In the genomic region with DNA sequence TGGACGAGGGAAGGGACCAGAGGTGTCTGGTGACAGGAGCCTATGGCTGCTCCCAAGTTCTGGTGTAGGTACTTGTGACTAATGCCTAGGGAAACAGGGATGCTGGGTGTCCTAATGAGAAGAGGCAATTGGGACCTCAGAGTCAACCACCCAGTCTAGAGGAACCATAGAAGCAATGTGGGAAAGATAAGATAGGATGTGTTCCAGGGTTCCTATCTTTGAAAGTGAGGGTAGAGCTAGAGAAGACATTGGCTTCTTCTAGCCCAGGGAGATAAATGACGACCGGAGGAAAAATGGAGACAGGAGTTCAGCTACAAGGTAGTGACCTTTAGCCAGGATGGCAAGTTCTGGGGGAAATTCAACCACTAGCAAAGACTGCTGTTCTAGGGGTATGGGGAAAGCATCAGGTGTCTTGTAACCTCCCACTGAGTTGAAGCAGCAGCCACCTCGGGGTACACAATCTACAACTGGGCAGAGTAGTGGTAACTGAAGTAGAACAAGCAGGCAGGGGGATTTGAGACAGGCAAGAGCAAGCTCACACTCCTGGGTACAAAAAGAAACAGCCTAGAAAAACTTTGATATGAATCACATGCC, we compare ENCODE assay signal across 20 mouse cellular contexts. TPM values are rescaled to one million over a fixed set of nuclear protein-coding genes. Genes with fewer than 3 reads are reported as not detected.
DNase-seq lines count a peak whose midpoint lies in the region; ATAC-seq and TF ChIP-seq lines count a peak whose summit lies in the region.
"Had no signal": no experiment of that assay in that cellular context is flagged by ENCODE, and none has a peak within 500 bp of the region (broad histone marks: within the 10 kb centered on the region; RNA-seq: fewer than 3 reads in every experiment).

No protein-coding gene starts in this region.

- H3K4me2 ChIP-seq in heart, embryonic 13.5 days, result peak overlapping the region; percentile 65
- peak overlapping the region; percentile 70 for H3K4me2 ChIP-seq in heart, postnatal 0 days (ENCODE audit: low read depth, low read length)
- no peak overlapping the region for H3K4me2 ChIP-seq in hindbrain, embryonic 13.5 days
- no peak overlapping the region for H3K4me2 ChIP-seq in neural tube, embryonic 15.5 days
- H3K4me2 ChIP-seq: embryonic facial prominence, embryonic 13.5 days; hindbrain, embryonic 14.5 days; lung, embryonic 15.5 days had no signal

- peak; percentile 26 to 67; a peak in 3 of 4 replicates for TF ChIP-seq EP300 in MEL (IDR thresholded peaks at IDR 0.05; ENCODE audit: low read depth in 1 of 2, low read length in 2 of 2)
- no peak for TF ChIP-seq EP300 in heart, postnatal 0 days (IDR thresholded peaks at IDR 0.05; ENCODE audit: low read depth)

- H3K4me3 ChIP-seq in heart, embryonic 13.5 days, result peak overlapping the region; percentile 58
- no peak overlapping the region for H3K4me3 ChIP-seq in MEL (ENCODE audit: control insufficient read depth in 1 of 2, insufficient read depth in 1 of 2, low read depth in 2 of 2, low read length in 2 of 2)
- peak overlapping the region; percentile 69 for H3K4me3 ChIP-seq in heart, postnatal 0 days (ENCODE audit: low read depth, low read length)
- no peak overlapping the region for H3K4me3 ChIP-seq in hindbrain, embryonic 13.5 days
- H3K4me3 ChIP-seq in neural tube, embryonic 15.5 days (replicated peaks), result no peak overlapping the region
- H3K4me3 ChIP-seq: embryonic facial prominence, embryonic 13.5 days; lung, embryonic 15.5 days had no signal

- TF ChIP-seq RAD21 in MEL (IDR thresholded peaks at IDR 0.05; ENCODE audit: low read depth, low read length), result no peak

- H3K27me3 ChIP-seq in heart, embryonic 13.5 days (replicated peaks), result no peaks in the 10 kb centered on the region
- no peaks in the 10 kb centered on the region for H3K27me3 ChIP-seq in MEL (ENCODE audit: control insufficient read depth in 1 of 2, insufficient read depth in 2 of 2, low read length in 2 of 2)
- H3K27me3 ChIP-seq in heart, postnatal 0 days (ENCODE audit: control insufficient read depth, insufficient read depth, low read length), result no peaks in the 10 kb centered on the region
- H3K27me3 ChIP-seq in hindbrain, embryonic 13.5 days, result no peaks in the 10 kb centered on the region
- H3K27me3 ChIP-seq in neural tube, embryonic 15.5 days (replicated peaks), result no peaks in the 10 kb centered on the region
- H3K27me3 ChIP-seq: embryonic facial prominence, embryonic 13.5 days; lung, embryonic 15.5 days; Patski had no signal

- H3K79me2 ChIP-seq in MEL (ENCODE audit: control insufficient read depth, insufficient read depth, low read length, poor library complexity), result no peaks in the 10 kb centered on the region

- H3K36me3 ChIP-seq in heart, embryonic 13.5 days, result peaks cover 4% of the 10 kb centered on the region; the same call in 1 of the 2 replicates
- peaks cover 0 to 11% of the 10 kb centered on the region in 2 experiments; a peak in 2 of 4 replicates for H3K36me3 ChIP-seq in MEL (ENCODE audit: control insufficient read depth in 1 of 2, insufficient read depth in 2 of 2, low read length in 2 of 2)
- no peaks in the 10 kb centered on the region for H3K36me3 ChIP-seq in heart, postnatal 0 days (replicated peaks; ENCODE audit: control insufficient read depth, insufficient read depth, low read length)
- no peaks in the 10 kb centered on the region for H3K36me3 ChIP-seq in hindbrain, embryonic 13.5 days
- H3K36me3 ChIP-seq in neural tube, embryonic 15.5 days, result no peaks in the 10 kb centered on the region
- H3K36me3 ChIP-seq: embryonic facial prominence, embryonic 13.5 days; lung, embryonic 15.5 days had no signal

- peaks cover 64% of the 10 kb centered on the region for H3K4me1 ChIP-seq in heart, embryonic 13.5 days
- H3K4me1 ChIP-seq in MEL (ENCODE audit: control insufficient read depth in 1 of 2, insufficient read depth in 2 of 2, low read length in 2 of 2), result peaks cover 0 to 18% of the 10 kb centered on the region in 2 experiments; a peak in 2 of 4 replicates
- H3K4me1 ChIP-seq in heart, postnatal 0 days (ENCODE audit: control insufficient read depth, insufficient read depth), result peaks cover 6% of the 10 kb centered on the region; the same call in 1 of the 2 replicates
- peaks cover 17% of the 10 kb centered on the region for H3K4me1 ChIP-seq in hindbrain, embryonic 13.5 days (replicated peaks)
- peaks cover 6% of the 10 kb centered on the region; the same call in 1 of the 2 replicates for H3K4me1 ChIP-seq in neural tube, embryonic 15.5 days
- H3K4me1 ChIP-seq: lung, embryonic 15.5 days had no signal

- DNase-seq in heart, adult 8-10 months (ENCODE audit: low spot score), result no peak
- DNase-seq in A20 (ENCODE audit: low read depth, low spot score) (peak; percentile 35), MEL (ENCODE audit: low read depth, low spot score) (peak; percentile 48)
- no peak for DNase-seq in heart, postnatal 0 days (ENCODE audit: low spot score)
- DNase-seq in kidney, adult 8-10 months, result no peak
- DNase-seq: adrenal gland, adult 8-10 months; cerebellum, adult 9-11 months; left cerebral cortex, postnatal 4 days; midbrain, embryonic 14.5 days; right cerebral cortex, postnatal 14 days had no signal

- no peak for TF ChIP-seq CTCF in MEL (IDR thresholded peaks at IDR 0.05 in 2 of 3, conservative IDR thresholded peaks at IDR 0.05 in 1 of 3; ENCODE audit: control insufficient read depth in 1 of 3, insufficient read depth in 1 of 3, low read depth in 2 of 3, low read length in 3 of 3, poor library complexity in 1 of 3, severe bottlenecking in 1 of 3)
- TF ChIP-seq CTCF in heart, postnatal 0 days (IDR thresholded peaks at IDR 0.05; ENCODE audit: low read depth), result no peak

- no peaks in the 10 kb centered on the region for H3K9me3 ChIP-seq in heart, embryonic 13.5 days
- H3K9me3 ChIP-seq in MEL (replicated peaks; ENCODE audit: insufficient read depth, low read length), result no peaks in the 10 kb centered on the region
- no peaks in the 10 kb centered on the region for H3K9me3 ChIP-seq in heart, postnatal 0 days (replicated peaks; ENCODE audit: control insufficient read depth, low read length)
- no peaks in the 10 kb centered on the region for H3K9me3 ChIP-seq in hindbrain, embryonic 13.5 days
- H3K9me3 ChIP-seq in neural tube, embryonic 15.5 days (replicated peaks), result no peaks in the 10 kb centered on the region
- H3K9me3 ChIP-seq: embryonic facial prominence, embryonic 13.5 days; lung, embryonic 15.5 days had no signal

- ATAC-seq in heart, embryonic 13.5 days (ENCODE audit: extremely low read depth, insufficient number of reproducible peaks, low FRiP score, low TSS enrichment), result no peak
- ATAC-seq in heart, postnatal 0 days (ENCODE audit: insufficient read depth, low read depth), result no peak
- no peak for ATAC-seq in hindbrain, embryonic 13.5 days (ENCODE audit: low FRiP score)
- no peak for ATAC-seq in neural tube, embryonic 15.5 days (ENCODE audit: low FRiP score)
- ATAC-seq: forebrain, embryonic 16.5 days; Patski had no signal

- 26% methylated on average over 4 of the region's 4 CpGs for WGBS in heart, embryonic 13.5 days
- 29% methylated on average over 4 of the region's 4 CpGs for WGBS in heart, postnatal 0 days
- 80% methylated on average over 4 of the region's 4 CpGs for WGBS in hindbrain, embryonic 13.5 days
- WGBS in neural tube, embryonic 15.5 days, result 82% methylated on average over 4 of the region's 4 CpGs

- H3K9ac ChIP-seq in heart, embryonic 13.5 days, result peak overlapping the region; percentile 87
- no peak overlapping the region for H3K9ac ChIP-seq in MEL (ENCODE audit: control insufficient read depth, low read depth, low read length, poor library complexity, severe bottlenecking)
- H3K9ac ChIP-seq in heart, postnatal 0 days (replicated peaks; ENCODE audit: low read depth, low read length), result peak overlapping the region; percentile 92
- no peak overlapping the region for H3K9ac ChIP-seq in hindbrain, embryonic 13.5 days
- no peak overlapping the region for H3K9ac ChIP-seq in neural tube, embryonic 15.5 days (replicated peaks)
- H3K9ac ChIP-seq: embryonic facial prominence, embryonic 13.5 days; hindbrain, embryonic 14.5 days; liver, embryonic 14.5 days; lung, embryonic 15.5 days had no signal

- H3K27ac ChIP-seq in heart, embryonic 13.5 days (replicated peaks), result peak overlapping the region; percentile 97
- H3K27ac ChIP-seq in MEL (ENCODE audit: control insufficient read depth, low read depth, low read length), result no peak overlapping the region
- H3K27ac ChIP-seq in heart, postnatal 0 days (ENCODE audit: low read depth), result peak overlapping the region; percentile 99
- H3K27ac ChIP-seq in hindbrain, embryonic 13.5 days, result no peak overlapping the region
- no peak overlapping the region for H3K27ac ChIP-seq in neural tube, embryonic 15.5 days (replicated peaks)
- H3K27ac ChIP-seq: embryonic facial prominence, embryonic 13.5 days; hindbrain, embryonic 14.5 days; liver, embryonic 14.5 days; macrophage had no signal

- TF ChIP-seq POLR2A in MEL (IDR thresholded peaks at IDR 0.05; ENCODE audit: control insufficient read depth in 1 of 2, insufficient read depth in 1 of 2, low read depth in 1 of 2, low read length in 2 of 2, poor library complexity in 1 of 2), result no peak

TF ChIP-seq in MEL, 35 proteins besides CTCF, POLR2A, EP300 and RAD21 (continues in another document):
- TF ChIP-seq GATA1 (IDR thresholded peaks at IDR 0.05; ENCODE audit: low read depth, low read length), result peak; percentile 77

RNA-seq across cellular contexts. Expression of gene Srl, which starts 20.4 kb away (rescaled TPM):
- 177 and 181 TPM in 2 replicates for polyA plus RNA-seq in heart, embryonic 13.5 days (2015; fragmentation: Nextera tagmentation; extraction: Ambion mirVana)
- total RNA-seq in heart, adult 8-10 months (2022), result 100 to 1,000 TPM; 705 to 904 (median 868) TPM
- total RNA-seq in MEL (2012; rRNA removed), result 14.6 and 18.8 TPM in 2 replicates
- 10 to 100 TPM in 1 of 2 experiments, not detected in 1; 15.3 TPM for polyA plus RNA-seq in MEL (2012; ENCODE audit: insufficient read depth in 1 of 2, insufficient read length in 2 of 2, low read depth in 1 of 2, low replicate concordance in 2 of 2, missing spikeins in 1 of 2)
- total RNA-seq in heart, postnatal 0 days (2014; rRNA removed; ENCODE audit: low replicate concordance), result 910 and 974 TPM in 2 replicates
- 346 and 419 TPM in 2 replicates for polyA plus RNA-seq in heart, postnatal 0 days (2015; fragmentation: Nextera tagmentation; extraction: Ambion mirVana)
- polyA plus RNA-seq in hindbrain, embryonic 13.5 days (2015; fragmentation: Nextera tagmentation; extraction: Ambion mirVana), result 24.6 and 27.0 TPM in 2 replicates
- 22.4 and 26.3 TPM in 2 replicates for polyA plus RNA-seq in neural tube, embryonic 15.5 days (2015; fragmentation: Nextera tagmentation; extraction: Ambion mirVana)

RNA-seq across cellular contexts. Expression of gene Tfap4, which starts 38.5 kb away (rescaled TPM):
- polyA plus RNA-seq in heart, embryonic 13.5 days (2015; fragmentation: Nextera tagmentation; extraction: Ambion mirVana), result 6.3 and 7.7 TPM in 2 replicates
- total RNA-seq in heart, adult 8-10 months (2022), result 1 to 10 TPM; 2.8 to 6.2 (median 3.6) TPM
- total RNA-seq in MEL (2012; rRNA removed), result 26.2 and 26.3 TPM in 2 replicates
- 100 to 1,000 TPM in 1 of 2 experiments, 10 to 100 TPM in 1; 40.3 to 217 TPM for polyA plus RNA-seq in MEL (2012; ENCODE audit: insufficient read depth in 1 of 2, insufficient read length in 2 of 2, low read depth in 1 of 2, low replicate concordance in 2 of 2, missing spikeins in 1 of 2)
- 2.6 and 6.3 TPM in 2 replicates for total RNA-seq in heart, postnatal 0 days (2014; rRNA removed; ENCODE audit: low replicate concordance)
- 2.9 and 3.4 TPM in 2 replicates for polyA plus RNA-seq in heart, postnatal 0 days (2015; fragmentation: Nextera tagmentation; extraction: Ambion mirVana)
- polyA plus RNA-seq in hindbrain, embryonic 13.5 days (2015; fragmentation: Nextera tagmentation; extraction: Ambion mirVana), result 9.6 and 10.0 TPM in 2 replicates
- polyA plus RNA-seq in neural tube, embryonic 15.5 days (2015; fragmentation: Nextera tagmentation; extraction: Ambion mirVana), result 8.6 and 12.3 TPM in 2 replicates

Comparison
In these comparisons a context has a peak if more than half of its experiments do, and no peak if none do; other contexts are left out.
1. H3K27ac ChIP-seq: peak in heart, embryonic 13.5 days (single experiment) and heart, postnatal 0 days (single experiment); none in MEL (single experiment), hindbrain, embryonic 13.5 days (single experiment) and neural tube, embryonic 15.5 days (single experiment).
2. H3K4me2 ChIP-seq: peak in heart, embryonic 13.5 days (single experiment) and heart, postnatal 0 days (single experiment); none in hindbrain, embryonic 13.5 days (single experiment) and neural tube, embryonic 15.5 days (single experiment).
3. H3K4me3 ChIP-seq: peak in heart, embryonic 13.5 days (single experiment) and heart, postnatal 0 days (single experiment); none in MEL (0 of 2), hindbrain, embryonic 13.5 days (single experiment) and neural tube, embryonic 15.5 days (single experiment).
4. H3K9ac ChIP-seq: peak in heart, embryonic 13.5 days (single experiment) and heart, postnatal 0 days (single experiment); none in MEL (single experiment), hindbrain, embryonic 13.5 days (single experiment) and neural tube, embryonic 15.5 days (single experiment).
5. DNase-seq: peak in A20 (single experiment) and MEL (single experiment); none in heart, adult 8-10 months (single experiment), heart, postnatal 0 days (single experiment) and kidney, adult 8-10 months (0 of 2).